Mouse (Mus musculus): ENCODE measurements at regions not wholly inside any gene's neighbourhood (a gene's known extent, or its start where the extent isn't known, plus 50 kb on each side); places are given as distances from the start of the nearest gene placed in this dataset.
A peak's percentile ranks its signal among the peaks of the same experiment; 100 is the strongest.

- no peak for TF ChIP-seq CTCF (IDR thresholded peaks at IDR 0.05)
- intact Hi-C loops (cut with DNase I) = loop anchor here (10.0 kb wide), 1 partner anchor 185 kb away; no protein-coding TSS in a partner anchor
- Histone ChIP-seq H3K27ac (0 out of 2 replicates have a peak overlapping the region, but pooled peaks have one; percentile 17), H3K4me3 (no peak overlapping the region)
- DNase-seq = no peak
Observed at GRCm38 (mm10) chr5:133999698-134000097, 99.8 kb upstream of the Castor2 start.

DNA sequence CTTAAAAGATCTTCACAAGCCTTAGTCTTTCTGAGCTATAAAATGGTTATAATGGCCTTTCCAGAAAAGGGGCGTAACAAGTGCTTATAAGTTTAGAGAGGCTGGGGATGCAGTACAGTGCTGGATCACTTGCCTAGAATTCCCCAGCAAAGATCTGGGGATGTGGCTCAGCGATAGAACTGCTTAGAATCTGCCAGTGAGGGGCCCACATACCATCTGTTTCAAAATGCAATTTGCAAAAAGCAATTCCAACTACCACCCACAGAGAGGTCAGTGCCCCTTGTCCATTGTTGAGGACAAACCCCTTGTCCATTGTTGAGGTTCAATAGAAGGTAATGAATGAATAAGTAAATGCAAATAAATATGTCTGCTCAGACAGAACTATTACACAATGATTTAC is 107.5 kb upstream of the Castor2 start:
- TF ChIP-seq CTCF (IDR thresholded peaks at IDR 0.05) = no peak
- Histone ChIP-seq H3K27ac (no peak overlapping the region), H3K4me3 (no peak overlapping the region)
- no peak for DNase-seq
- intact Hi-C loops (cut with DNase I) = no loop called here

DNA sequence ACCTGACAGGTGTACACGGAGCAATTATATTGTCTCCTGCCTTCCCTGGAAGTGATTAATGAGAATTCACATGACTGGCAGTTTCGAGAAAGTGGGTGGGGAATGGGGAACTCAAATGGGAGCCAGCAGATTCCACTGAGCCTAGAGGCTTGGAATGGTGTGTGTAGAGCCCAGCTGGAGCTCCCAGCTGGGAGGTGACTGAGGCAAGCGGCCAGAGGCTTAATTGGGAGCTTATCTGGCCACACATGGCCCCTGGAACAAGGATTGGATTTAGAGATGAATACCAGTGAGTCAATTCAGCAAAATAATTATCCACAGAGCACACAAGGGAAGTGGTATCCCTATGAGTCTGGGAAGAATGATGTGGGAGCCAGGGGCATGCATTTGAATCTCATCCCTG is 108.0 kb upstream of the Castor2 start:
- intact Hi-C loops (cut with DNase I) = no loop called here
- H3K4me3 ChIP-seq = no peak overlapping the region
- peak; percentile 67 for DNase-seq
- no peak for TF ChIP-seq CTCF (IDR thresholded peaks at IDR 0.05)
- H3K27ac ChIP-seq = no peak overlapping the region

GRCm38 (mm10) chr5:133983249-133983966 is 116.1 kb upstream of the Castor2 start:
- DNase-seq = no peak
- TF ChIP-seq CTCF (IDR thresholded peaks at IDR 0.05) = no peak
- H3K4me3 ChIP-seq = no peak overlapping the region
- no peak overlapping the region for H3K27ac ChIP-seq
- intact Hi-C loops (cut with DNase I) = no loop called here

DNA sequence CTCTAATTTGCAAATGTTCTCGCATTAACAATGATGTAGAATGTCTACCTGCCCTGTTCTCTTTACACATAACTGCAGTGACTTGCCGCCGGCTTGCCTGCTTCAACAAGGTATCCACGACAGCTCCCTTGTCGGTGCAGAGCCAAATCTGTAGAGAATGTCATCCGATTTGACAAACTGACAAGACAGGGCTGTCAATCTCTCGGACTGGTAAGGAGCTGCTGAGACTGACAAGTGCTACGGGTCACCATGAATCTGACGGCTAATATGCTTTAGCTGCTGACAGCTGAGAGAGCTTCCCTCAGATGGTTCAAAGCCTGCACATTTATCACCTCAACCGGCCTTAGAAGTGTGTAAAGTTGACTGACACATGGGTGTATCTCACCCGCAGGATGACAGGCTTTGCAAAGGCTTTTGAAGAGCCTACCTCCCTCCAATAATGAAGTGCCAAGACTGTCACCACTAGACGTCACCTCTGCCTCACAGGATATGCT is 129.0 kb upstream of the Castor2 start:
- Histone ChIP-seq H3K27ac (no peak overlapping the region), H3K4me3 (no peak overlapping the region)
- DNase-seq = no peak
- intact Hi-C loops (cut with DNase I) = no loop called here
- TF ChIP-seq CTCF (IDR thresholded peaks at IDR 0.05) = no peak

- peak; percentile 57 for DNase-seq
- intact Hi-C loops (cut with DNase I) = no loop called here
- Histone ChIP-seq H3K27ac (no peak overlapping the region), H3K4me3 (no peak overlapping the region)
- no peak for TF ChIP-seq CTCF (IDR thresholded peaks at IDR 0.05)
Observed at GRCm38 (mm10) chr5:133963301-133963700, 136.2 kb upstream of the Castor2 start.

DNA sequence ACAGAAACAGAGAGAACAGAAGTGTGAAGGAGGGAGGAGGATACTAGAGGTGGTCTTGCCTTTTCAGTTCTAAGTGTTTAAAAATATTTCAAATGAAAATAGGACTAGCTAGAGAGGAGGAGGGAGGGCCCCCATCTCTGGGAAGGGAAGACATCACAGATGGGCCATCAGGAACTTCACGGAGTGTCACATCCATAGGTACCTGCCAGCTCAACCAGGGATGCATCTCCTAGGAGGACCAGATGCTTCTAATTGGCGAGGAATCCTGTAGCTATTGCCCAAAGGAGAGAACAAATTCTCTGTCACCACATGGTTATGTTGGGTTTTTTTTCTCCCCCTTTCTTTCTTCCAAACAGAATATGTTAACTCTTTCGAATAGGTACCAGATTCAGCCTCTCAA is 158.7 kb upstream of the Castor2 start:
- no peak overlapping the region for H3K27ac ChIP-seq
- TF ChIP-seq CTCF (IDR thresholded peaks at IDR 0.05) = no peak

GRCm38 (mm10) chr5:133940030-133940429 is 159.5 kb upstream of the Castor2 start:
- Histone ChIP-seq H3K27ac (no peak overlapping the region), H3K4me3 (no peak overlapping the region)
- DNase-seq = no peak
- intact Hi-C loops (cut with DNase I) = no loop called here
- no peak for TF ChIP-seq CTCF (IDR thresholded peaks at IDR 0.05)

More for the DNA sequence above, 158.7 kb upstream of the Castor2 start:
- DNase-seq = no peak
- H3K4me3 ChIP-seq = no peak overlapping the region
- intact Hi-C loops (cut with DNase I) = no loop called here

GRCm38 (mm10) chr5:133937967-133938918 is 161.3 kb upstream of the Castor2 start:
- intact Hi-C loops (cut with DNase I) = no loop called here
- no peak for TF ChIP-seq CTCF (IDR thresholded peaks at IDR 0.05)
- H3K27ac ChIP-seq = no peak overlapping the region
- DNase-seq = peak; percentile 17
- H3K4me3 ChIP-seq = no peak overlapping the region

- Histone ChIP-seq H3K4me3 (no peak overlapping the region), H3K27ac (no peak overlapping the region)
- intact Hi-C loops (cut with DNase I) = no loop called here
- no peak for TF ChIP-seq CTCF (IDR thresholded peaks at IDR 0.05)
- DNase-seq = no peak
Observed at GRCm38 (mm10) chr5:133935451-133935850, 164.1 kb upstream of the Castor2 start.

DNA sequence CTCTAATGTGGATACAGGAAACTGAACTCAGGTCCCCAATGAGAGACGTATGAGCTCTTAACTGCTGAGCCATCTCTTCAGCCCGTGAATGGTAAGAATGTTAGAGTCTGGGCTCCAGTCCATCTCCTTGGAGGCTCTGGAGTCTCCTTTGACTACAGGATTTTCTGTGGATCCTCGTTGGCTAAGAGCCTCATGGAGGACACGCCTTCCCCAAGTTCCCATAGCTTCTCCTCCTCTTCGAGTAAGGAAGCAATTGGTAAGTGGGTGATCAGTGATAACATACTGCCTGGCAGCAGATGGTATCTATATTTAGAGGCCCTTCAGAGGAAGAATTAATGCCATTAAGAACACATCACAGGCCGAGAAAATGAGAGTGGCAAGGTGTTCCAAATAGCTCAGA is 164.5 kb upstream of the Castor2 start:
- DNase-seq = no peak
- Histone ChIP-seq H3K4me3 (no peak overlapping the region), H3K27ac (no peak overlapping the region)
- intact Hi-C loops (cut with DNase I) = no loop called here
- TF ChIP-seq CTCF (IDR thresholded peaks at IDR 0.05) = no peak

GRCm38 (mm10) chr5:133930101-133930500 is 169.4 kb upstream of the Castor2 start:
- no peak overlapping the region for H3K27ac ChIP-seq
- H3K4me3 ChIP-seq = no peak overlapping the region
- no peak for DNase-seq
- intact Hi-C loops (cut with DNase I) = no loop called here
- TF ChIP-seq CTCF (IDR thresholded peaks at IDR 0.05) = no peak

DNA sequence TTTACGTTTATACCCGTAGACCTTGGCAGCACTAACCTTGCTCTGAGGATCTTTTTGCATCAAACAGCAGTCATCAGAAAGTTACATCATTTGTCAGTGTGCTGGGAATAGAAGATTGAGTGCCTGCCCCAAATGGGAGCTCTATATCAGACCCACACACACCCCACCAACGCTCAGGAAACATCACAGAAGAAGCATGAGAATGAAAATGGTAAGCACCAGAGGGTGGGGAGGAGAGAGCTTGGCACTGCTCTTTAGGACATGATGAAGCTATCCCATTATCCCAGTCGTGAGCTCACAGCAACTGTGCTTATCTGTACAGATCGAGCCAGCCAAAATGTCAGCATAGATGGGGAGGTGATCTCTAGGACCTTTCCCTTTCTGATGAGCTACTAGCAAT is 172.5 kb upstream of the Castor2 start:
- intact Hi-C loops (cut with DNase I) = no loop called here
- no peak overlapping the region for H3K27ac ChIP-seq
- no peak for DNase-seq
- TF ChIP-seq CTCF (IDR thresholded peaks at IDR 0.05) = no peak
- H3K4me3 ChIP-seq = no peak overlapping the region

Measured in gastrocnemius, adult 2 months (tissue).